Mouse (Mus musculus): ENCODE results near the gene Etaa1.
A peak's percentile ranks its signal among the peaks of the same experiment; 100 is the strongest.
"Not testable (repeated sequence)": the region's sequence is repeated elsewhere in the genome, so short reads cannot be mapped to it uniquely, and the experiment has no call there.

The Etaa1 gene

GRCm38 (mm10) chr11:17953231-17954134, at the start of gene Etaa1:
Etaa1 (minus strand) TSS chr11:17953875.
- peak; percentile 97 for DNase-seq

- DNase-seq, result no peak
Observed at GRCm38 (mm10) chr11:17994151-17994550, 40.5 kb upstream of the Etaa1 start.

GRCm38 (mm10) chr11:17992311-17992710, 38.6 kb upstream of the Etaa1 start:
- no peak for DNase-seq

GRCm38 (mm10) chr11:17983331-17983730, 29.7 kb upstream of the Etaa1 start:
- DNase-seq, result no peak

GRCm38 (mm10) chr11:17981246-17981645, 27.6 kb upstream of the Etaa1 start:
- DNase-seq, result no peak

- DNase-seq, result no peak
Observed at GRCm38 (mm10) chr11:17975581-17975980, 21.9 kb upstream of the Etaa1 start.

GRCm38 (mm10) chr11:17952791-17953190, 884 bp downstream of the Etaa1 start:
- no peak for DNase-seq

GRCm38 (mm10) chr11:17951336-17951735, 2.3 kb downstream of the Etaa1 start:
- no peak for DNase-seq

GRCm38 (mm10) chr11:17939168-17939567, 14.5 kb downstream of the Etaa1 start:
- no peak for DNase-seq

- no peak for DNase-seq
Observed at GRCm38 (mm10) chr11:17937931-17938330, 15.7 kb downstream of the Etaa1 start.

GRCm38 (mm10) chr11:17917905-17918304, 35.8 kb downstream of the Etaa1 start:
- no peak for DNase-seq

- no peak for DNase-seq
Observed at GRCm38 (mm10) chr11:17917101-17917500, 36.6 kb downstream of the Etaa1 start.

- no peak for DNase-seq
Observed at GRCm38 (mm10) chr11:17916486-17916885, 37.2 kb downstream of the Etaa1 start.

GRCm38 (mm10) chr11:17900996-17901395, 52.7 kb downstream of the Etaa1 start:
- DNase-seq, result not testable (repeated sequence)

Measured in kidney, postnatal 10 days (tissue).